Comparison of ENCODE assay signal across 19 mouse cellular contexts in genomic region chr4:131898503-131899179, GRCm38 (mm10). TPM values are rescaled to one million over a fixed set of nuclear protein-coding genes. Genes with fewer than 3 reads are reported as not detected.
A peak's percentile ranks its signal among the peaks of the same experiment; 100 is the strongest.
DNase-seq lines count a peak whose midpoint lies in the region; ATAC-seq and TF ChIP-seq lines count a peak whose summit lies in the region.
"Had no signal": no experiment of that assay in that cellular context is flagged by ENCODE, and none has a peak within 500 bp of the region (broad histone marks: within the 10 kb centered on the region; RNA-seq: fewer than 3 reads in every experiment).

No protein-coding gene starts in this region.

- 74% methylated on average over 12 of the region's 12 CpGs for WGBS in heart, postnatal 0 days
- 90% methylated on average over 12 of the region's 12 CpGs for WGBS in heart, embryonic 12.5 days
- 82% methylated on average over 12 of the region's 12 CpGs for WGBS in liver, postnatal 0 days (ENCODE audit: insufficient replicate concordance)
- 89% methylated on average over 12 of the region's 12 CpGs for WGBS in liver, embryonic 12.5 days (ENCODE audit: insufficient replicate concordance)

- H3K27ac ChIP-seq in heart, postnatal 0 days (ENCODE audit: low read depth) = peak overlapping the region; percentile 18; the same call in 1 of the 2 replicates
- no peak overlapping the region for H3K27ac ChIP-seq in heart, embryonic 12.5 days (ENCODE audit: poor library complexity, severe bottlenecking)
- H3K27ac ChIP-seq in liver, postnatal 0 days (ENCODE audit: low read depth) = peak overlapping the region; percentile 82
- H3K27ac ChIP-seq in liver, embryonic 12.5 days = no peak overlapping the region
- H3K27ac ChIP-seq: forebrain, embryonic 12.5 days; hindbrain, embryonic 12.5 days; liver, embryonic 14.5 days had no signal

- no peaks in the 10 kb centered on the region for H3K9me3 ChIP-seq in heart, postnatal 0 days (replicated peaks; ENCODE audit: control insufficient read depth, low read length)
- H3K9me3 ChIP-seq in heart, embryonic 12.5 days (replicated peaks) = no peaks in the 10 kb centered on the region
- H3K9me3 ChIP-seq in liver, postnatal 0 days (ENCODE audit: low read length) = no peaks in the 10 kb centered on the region
- no peaks in the 10 kb centered on the region for H3K9me3 ChIP-seq in liver, embryonic 12.5 days (replicated peaks)
- H3K9me3 ChIP-seq: forebrain, embryonic 12.5 days; G1E; hindbrain, embryonic 12.5 days had no signal

- no peak for ATAC-seq in heart, postnatal 0 days (ENCODE audit: insufficient read depth, low read depth)
- no peak for ATAC-seq in heart, embryonic 12.5 days (ENCODE audit: insufficient number of reproducible peaks, low FRiP score)
- ATAC-seq in liver, postnatal 0 days = no peak
- no peak for ATAC-seq in liver, embryonic 12.5 days

- intact Hi-C loops in gastrocnemius, postnatal 14 days (cut with DNase I; ENCODE audit: low total_unique reads) = no loop called here
- intact Hi-C loops in heart, postnatal 36 days (cut with DNase I) = no loop called here

- H3K4me3 ChIP-seq in heart, postnatal 0 days (ENCODE audit: low read depth, low read length) = no peak overlapping the region
- no peak overlapping the region for H3K4me3 ChIP-seq in heart, embryonic 12.5 days
- H3K4me3 ChIP-seq in liver, postnatal 0 days (ENCODE audit: low read depth, low read length) = no peak overlapping the region
- no peak overlapping the region for H3K4me3 ChIP-seq in liver, embryonic 12.5 days
- H3K4me3 ChIP-seq: forebrain, embryonic 12.5 days; hindbrain, embryonic 12.5 days had no signal

- TF ChIP-seq EP300 in heart, postnatal 0 days (IDR thresholded peaks at IDR 0.05; ENCODE audit: low read depth) = no peak
- TF ChIP-seq EP300 in liver, postnatal 0 days (IDR thresholded peaks at IDR 0.05; ENCODE audit: low read depth) = no peak

- peaks cover 75% of the 10 kb centered on the region for H3K36me3 ChIP-seq in heart, postnatal 0 days (replicated peaks; ENCODE audit: control insufficient read depth, insufficient read depth, low read length)
- peaks cover 76% of the 10 kb centered on the region for H3K36me3 ChIP-seq in heart, embryonic 12.5 days
- H3K36me3 ChIP-seq in liver, postnatal 0 days (replicated peaks; ENCODE audit: insufficient read depth, low read length) = peaks cover 69% of the 10 kb centered on the region
- peaks cover 79% of the 10 kb centered on the region for H3K36me3 ChIP-seq in liver, embryonic 12.5 days

- TF ChIP-seq CTCF in heart, postnatal 0 days (IDR thresholded peaks at IDR 0.05; ENCODE audit: low read depth) = no peak
- TF ChIP-seq CTCF in liver, postnatal 0 days (IDR thresholded peaks at IDR 0.05; ENCODE audit: low read depth) = no peak

- H3K27me3 ChIP-seq in heart, postnatal 0 days (ENCODE audit: control insufficient read depth, insufficient read depth, low read length) = no peaks in the 10 kb centered on the region
- no peaks in the 10 kb centered on the region for H3K27me3 ChIP-seq in heart, embryonic 12.5 days (replicated peaks)
- H3K27me3 ChIP-seq in liver, postnatal 0 days (ENCODE audit: insufficient read depth, low read length) = no peaks in the 10 kb centered on the region
- no peaks in the 10 kb centered on the region for H3K27me3 ChIP-seq in liver, embryonic 12.5 days (replicated peaks)
- H3K27me3 ChIP-seq: forebrain, embryonic 12.5 days; hindbrain, embryonic 12.5 days had no signal

- no peak overlapping the region for H3K4me2 ChIP-seq in heart, postnatal 0 days (ENCODE audit: low read depth, low read length)
- H3K4me2 ChIP-seq in heart, embryonic 12.5 days = no peak overlapping the region
- no peak overlapping the region for H3K4me2 ChIP-seq in liver, postnatal 0 days (ENCODE audit: low read depth, low read length)
- H3K4me2 ChIP-seq in liver, embryonic 12.5 days = no peak overlapping the region
- H3K4me2 ChIP-seq: forebrain, embryonic 12.5 days; hindbrain, embryonic 12.5 days; midbrain, embryonic 11.5 days had no signal

- H3K9ac ChIP-seq in heart, postnatal 0 days (replicated peaks; ENCODE audit: low read depth, low read length) = no peak overlapping the region
- no peak overlapping the region for H3K9ac ChIP-seq in heart, embryonic 12.5 days
- H3K9ac ChIP-seq in liver, postnatal 0 days (replicated peaks) = no peak overlapping the region
- no peak overlapping the region for H3K9ac ChIP-seq in liver, embryonic 12.5 days
- H3K9ac ChIP-seq: forebrain, embryonic 12.5 days; hindbrain, embryonic 12.5 days; liver, embryonic 14.5 days had no signal

- H3K4me1 ChIP-seq in heart, postnatal 0 days (ENCODE audit: control insufficient read depth, insufficient read depth) = peaks cover 6% of the 10 kb centered on the region; the same call in 1 of the 2 replicates
- no peaks in the 10 kb centered on the region for H3K4me1 ChIP-seq in heart, embryonic 12.5 days (replicated peaks)
- peaks cover 9% of the 10 kb centered on the region for H3K4me1 ChIP-seq in liver, postnatal 0 days (ENCODE audit: insufficient read depth)
- no peaks in the 10 kb centered on the region for H3K4me1 ChIP-seq in liver, embryonic 12.5 days
- H3K4me1 ChIP-seq: forebrain, embryonic 12.5 days; hindbrain, embryonic 12.5 days had no signal

- peak; percentile 30 for DNase-seq in gastrocnemius, postnatal 14 days
- DNase-seq in gastrocnemius, adult 8-10 months (ENCODE audit: low spot score in 2 of 2) = no peak
- no peak for DNase-seq in heart, postnatal 0 days (ENCODE audit: low spot score)
- no peak for DNase-seq in liver, postnatal 0 days
- peak; percentile 28 to 34 for DNase-seq in heart, postnatal 36 days
- no peak for DNase-seq in urinary bladder, postnatal 36 days (ENCODE audit: low spot score in 2 of 2)
- DNase-seq: adrenal gland, adult 2 months; cerebellum, adult 11-12 months; layer of hippocampus, postnatal 36 days; thymus, adult 18-20 months; thymus, postnatal 36 days had no signal

RNA-seq across cellular contexts. Expression of gene Tmem200b, which starts 22.9 kb away (rescaled TPM):
- 1 to 10 TPM; 4.5 to 5.5 TPM for total RNA-seq in gastrocnemius, postnatal 14 days (2021)
- 1 to 10 TPM; 1.7 to 2.6 (median 1.9) TPM for total RNA-seq in gastrocnemius, adult 8-10 months (2022)
- 16.0 and 23.5 TPM in 2 replicates for total RNA-seq in heart, postnatal 0 days (2014; rRNA removed; ENCODE audit: low replicate concordance)
- 0.60 and 0.97 TPM in 2 replicates for polyA plus RNA-seq in heart, postnatal 0 days (2015; fragmentation: Nextera tagmentation; extraction: Ambion mirVana)
- 6.9 and 8.2 TPM in 2 replicates for polyA plus RNA-seq in heart, embryonic 12.5 days (2016; fragmentation: Nextera tagmentation; extraction: Ambion mirVana)
- polyA plus RNA-seq in liver, postnatal 0 days (2015; fragmentation: Nextera tagmentation; extraction: Ambion mirVana) = 0.18 and 0.31 TPM in 2 replicates
- polyA plus RNA-seq in liver, embryonic 12.5 days (2016; fragmentation: Nextera tagmentation; extraction: Ambion mirVana) = 0.81 and 1.3 TPM in 2 replicates
- total RNA-seq in heart, postnatal 36 days (2021) = 1 to 10 TPM; 6.5 to 8.6 TPM
- polyA plus RNA-seq: G1E; neural tube, embryonic 14.5 days had no signal

RNA-seq across cellular contexts. Expression of gene Srsf4, which starts 25.2 kb away (rescaled TPM):
- 10 to 100 TPM; 29.6 to 41.4 TPM for total RNA-seq in gastrocnemius, postnatal 14 days (2021)
- total RNA-seq in gastrocnemius, adult 8-10 months (2022) = 10 to 100 TPM; 23.6 to 31.8 (median 26.0) TPM
- 14.3 and 17.1 TPM in 2 replicates for total RNA-seq in heart, postnatal 0 days (2014; rRNA removed; ENCODE audit: low replicate concordance)
- 40.7 and 42.0 TPM in 2 replicates for polyA plus RNA-seq in heart, postnatal 0 days (2015; fragmentation: Nextera tagmentation; extraction: Ambion mirVana)
- 86.1 and 87.1 TPM in 2 replicates for polyA plus RNA-seq in heart, embryonic 12.5 days (2016; fragmentation: Nextera tagmentation; extraction: Ambion mirVana)
- 35.0 and 37.5 TPM in 2 replicates for polyA plus RNA-seq in liver, postnatal 0 days (2015; fragmentation: Nextera tagmentation; extraction: Ambion mirVana)
- 94.9 and 97.5 TPM in 2 replicates for polyA plus RNA-seq in liver, embryonic 12.5 days (2016; fragmentation: Nextera tagmentation; extraction: Ambion mirVana)
- 10 to 100 TPM; 33.5 to 35.3 TPM for total RNA-seq in heart, postnatal 36 days (2021)

RNA-seq across cellular contexts. Expression of gene Mecr, which starts 55.4 kb away (rescaled TPM):
- total RNA-seq in gastrocnemius, postnatal 14 days (2021) = 10 to 100 TPM; 19.2 to 25.7 TPM
- total RNA-seq in gastrocnemius, adult 8-10 months (2022) = 10 to 100 TPM; 22.8 to 27.8 (median 25.1) TPM
- total RNA-seq in heart, postnatal 0 days (2014; rRNA removed; ENCODE audit: low replicate concordance) = 32.7 and 70.5 TPM in 2 replicates
- polyA plus RNA-seq in heart, postnatal 0 days (2015; fragmentation: Nextera tagmentation; extraction: Ambion mirVana) = 44.4 and 47.3 TPM in 2 replicates
- polyA plus RNA-seq in heart, embryonic 12.5 days (2016; fragmentation: Nextera tagmentation; extraction: Ambion mirVana) = 33.9 and 35.7 TPM in 2 replicates
- 27.6 and 30.0 TPM in 2 replicates for polyA plus RNA-seq in liver, postnatal 0 days (2015; fragmentation: Nextera tagmentation; extraction: Ambion mirVana)
- polyA plus RNA-seq in liver, embryonic 12.5 days (2016; fragmentation: Nextera tagmentation; extraction: Ambion mirVana) = 44.4 and 49.4 TPM in 2 replicates
- 10 to 100 TPM; 28.2 TPM for total RNA-seq in heart, postnatal 36 days (2021)

Comparison
In these comparisons a context has a peak if more than half of its experiments do, and no peak if none do; other contexts are left out.
1. DNase-seq: peak in gastrocnemius, postnatal 14 days (single experiment) and heart, postnatal 36 days (2 of 2); none in gastrocnemius, adult 8-10 months (0 of 2), heart, postnatal 0 days (single experiment), liver, postnatal 0 days (single experiment) and urinary bladder, postnatal 36 days (0 of 2).
2. H3K27ac ChIP-seq: peak in heart, postnatal 0 days (single experiment) and liver, postnatal 0 days (single experiment); none in heart, embryonic 12.5 days (single experiment) and liver, embryonic 12.5 days (single experiment).